Mouse (Mus musculus) left cerebral cortex, postnatal 10 days (tissue): ENCODE measurements around the gene Phka2. TPM values are rescaled to one million over a fixed set of nuclear protein-coding genes. Genes with fewer than 3 reads are reported as not detected.

Experiments
- DNase-seq, 2 experiments: peaks; one replicate each; pipeline ENCODE4 v3.0.0; 2021 to 2022; ENCODE audit warnings: low spot score in 2 of 2, mixed read lengths in 1 of 2; ENCODE audit errors: extremely low spot score in 1 of 2
- intact Hi-C: fragments of 180-260 bp; cut with DNase I; formaldehyde crosslinking; loops from one replicate; pipeline ENCODE4 v1.15.1; 2025
- total RNA-seq, 2 experiments: library from RNA; stranded (reverse); gene quantifications; 2 replicates each; pipeline ENCODE4 v1.2.3; 2021

Gene Phka2
- total RNA-seq, 2 experiments from 2014 or later: 25.2 to 34.4 TPM

GRCm38 (mm10) chrX:160590147-160590546 is 88.2 kb downstream of the Phka2 start:
- DNase-seq: no peak
- intact Hi-C loops: no loop called here

GRCm38 (mm10) chrX:160592933-160593332 is 91.0 kb downstream of the Phka2 start:
- DNase-seq: peak in 1 of 2 experiments; percentile 35
- intact Hi-C loops: no loop called here

- no peak for DNase-seq
- intact Hi-C loops: no loop called here
Observed at GRCm38 (mm10) chrX:160598055-160598454, 96.1 kb downstream of the Phka2 start.

GRCm38 (mm10) chrX:160598562-160599458 is 96.8 kb downstream of the Phka2 start:
- intact Hi-C loops: no loop called here
- peak; percentile 45 to 50 for DNase-seq

GRCm38 (mm10) chrX:160601053-160601452 is 99.1 kb downstream of the Phka2 start:
- intact Hi-C loops: no loop called here
- no peak for DNase-seq

GRCm38 (mm10) chrX:160602770-160603169 is 100.8 kb downstream of the Phka2 start:
- no peak for DNase-seq
- intact Hi-C loops: no loop called here

- intact Hi-C loops: no loop called here
- DNase-seq: no peak
Observed at GRCm38 (mm10) chrX:160603316-160603715, 101.3 kb downstream of the Phka2 start.

- no peak for DNase-seq
- intact Hi-C loops: no loop called here
Observed at GRCm38 (mm10) chrX:160603981-160604541, 102.1 kb downstream of the Phka2 start.

GRCm38 (mm10) chrX:160609849-160610248 is 107.9 kb downstream of the Phka2 start:
- intact Hi-C loops: no loop called here

GRCm38 (mm10) chrX:160610482-160610881 is 108.5 kb downstream of the Phka2 start:
- DNase-seq: no peak
- intact Hi-C loops: no loop called here

More at GRCm38 (mm10) chrX:160609849-160610248, 107.9 kb downstream of the Phka2 start:
- no peak for DNase-seq

- intact Hi-C loops: no loop called here
- DNase-seq: no peak
Observed at GRCm38 (mm10) chrX:160610882-160611644, 109.1 kb downstream of the Phka2 start.

Other genes starting within 250 kb of the Phka2 start
- gene Adgrg2, start 111.5 kb upstream of the Phka2 start, total RNA-seq: 1 to 10 TPM; 2.7 to 3.9 TPM
- gene Ppef1, start 233.6 kb downstream of the Phka2 start, total RNA-seq: 1 to 10 TPM; 2.3 to 2.5 TPM